Comparison of ENCODE assay signal across 8 mouse cellular contexts in genomic region chr7:81788536-81788935, GRCm38 (mm10). TPM values are rescaled to one million over a fixed set of nuclear protein-coding genes. Genes with fewer than 3 reads are reported as not detected.
DNase-seq lines count a peak whose midpoint lies in the region; ATAC-seq and TF ChIP-seq lines count a peak whose summit lies in the region.

No protein-coding gene starts in this region.

- no peaks in the 10 kb centered on the region for H3K4me1 ChIP-seq in ES-Bruce4 (ENCODE audit: control insufficient read depth, insufficient read depth, low read length)
- peaks cover 12% of the 10 kb centered on the region for H3K4me1 ChIP-seq in heart, embryonic 12.5 days (replicated peaks)
- peaks cover 10% of the 10 kb centered on the region for H3K4me1 ChIP-seq in limb, embryonic 13.5 days
- H3K4me1 ChIP-seq in neural tube, embryonic 14.5 days (ENCODE audit: control insufficient read depth, insufficient read depth, low read length): peaks cover 14% of the 10 kb centered on the region

- no peaks in the 10 kb centered on the region for H3K27me3 ChIP-seq in ES-Bruce4 (ENCODE audit: control insufficient read depth, insufficient read depth, low read length, poor library complexity, severe bottlenecking)
- no peaks in the 10 kb centered on the region for H3K27me3 ChIP-seq in heart, embryonic 12.5 days (replicated peaks)
- no peaks in the 10 kb centered on the region for H3K27me3 ChIP-seq in limb, embryonic 13.5 days
- no peaks in the 10 kb centered on the region for H3K27me3 ChIP-seq in neural tube, embryonic 14.5 days (ENCODE audit: control insufficient read depth, insufficient read depth, low read length)

- peak overlapping the region; percentile 28 for H3K9ac ChIP-seq in ES-Bruce4 (ENCODE audit: low read depth, poor library complexity, severe bottlenecking)
- peak overlapping the region; percentile 80 for H3K9ac ChIP-seq in heart, embryonic 12.5 days
- peak overlapping the region; percentile 76 for H3K9ac ChIP-seq in limb, embryonic 13.5 days
- H3K9ac ChIP-seq in neural tube, embryonic 14.5 days (replicated peaks; ENCODE audit: low read depth, low read length): peak overlapping the region; percentile 60

- intact Hi-C loops in heart, postnatal 25 days (cut with DNase I): loop anchor here (2.0 to 10.0 kb wide), 5 partner anchors 24 to 486 kb away; partner anchors contain the start of genes Btbd1 and Hdgfl3

- peak overlapping the region; percentile 48 for H3K27ac ChIP-seq in ES-Bruce4 (ENCODE audit: insufficient read depth, low read length)
- H3K27ac ChIP-seq in heart, embryonic 12.5 days (ENCODE audit: poor library complexity, severe bottlenecking): peak overlapping the region; percentile 97
- peak overlapping the region; percentile 97 for H3K27ac ChIP-seq in limb, embryonic 13.5 days
- H3K27ac ChIP-seq in neural tube, embryonic 14.5 days (ENCODE audit: low read depth, low read length): peak overlapping the region; percentile 95

- peak overlapping the region; percentile 76 for H3K4me3 ChIP-seq in ES-Bruce4 (ENCODE audit: low read depth, low read length)
- peak overlapping the region; percentile 67 for H3K4me3 ChIP-seq in heart, embryonic 12.5 days
- peak overlapping the region; percentile 72 for H3K4me3 ChIP-seq in limb, embryonic 13.5 days
- H3K4me3 ChIP-seq in neural tube, embryonic 14.5 days (ENCODE audit: low read depth, low read length): peak overlapping the region; percentile 41

- no peaks in the 10 kb centered on the region for H3K9me3 ChIP-seq in ES-Bruce4 (replicated peaks; ENCODE audit: control insufficient read depth, insufficient read depth, low read length, poor library complexity, severe bottlenecking)
- no peaks in the 10 kb centered on the region for H3K9me3 ChIP-seq in heart, embryonic 12.5 days (replicated peaks)
- H3K9me3 ChIP-seq in limb, embryonic 13.5 days: no peaks in the 10 kb centered on the region
- no peaks in the 10 kb centered on the region for H3K9me3 ChIP-seq in neural tube, embryonic 14.5 days (ENCODE audit: control insufficient read depth, low read length)

- DNase-seq in heart, adult 8-10 months (ENCODE audit: low spot score): peak; percentile 7
- no peak for DNase-seq in heart, postnatal 25 days (ENCODE audit: low spot score)
- peak; percentile 45 for DNase-seq in cerebellum, adult 9-11 months
- DNase-seq in layer of hippocampus, adult 11-12 months (ENCODE audit: low spot score): no peak

- peak overlapping the region; percentile 77 for H3K4me2 ChIP-seq in heart, embryonic 12.5 days
- H3K4me2 ChIP-seq in limb, embryonic 13.5 days (replicated peaks): peak overlapping the region; percentile 78
- peak overlapping the region; percentile 90 for H3K4me2 ChIP-seq in neural tube, embryonic 14.5 days (ENCODE audit: low read depth, low read length)

- peak; percentile 59; the same call in 1 of the 2 replicates for ATAC-seq in heart, embryonic 12.5 days (ENCODE audit: insufficient number of reproducible peaks, low FRiP score)
- ATAC-seq in limb, embryonic 13.5 days (ENCODE audit: low FRiP score, low read depth): no peak
- peak; percentile 63 for ATAC-seq in neural tube, embryonic 14.5 days (ENCODE audit: low read depth)

- no peak for TF ChIP-seq EP300 in ES-Bruce4 (IDR thresholded peaks at IDR 0.05; ENCODE audit: insufficient read depth, low read depth, low read length)

- no peak for TF ChIP-seq CTCF in ES-Bruce4 (IDR thresholded peaks at IDR 0.05; ENCODE audit: low read depth, low read length)

- 6% methylated on average over 5 of the region's 5 CpGs for WGBS in heart, embryonic 12.5 days
- 4% methylated on average over 5 of the region's 5 CpGs for WGBS in limb, embryonic 13.5 days
- WGBS in neural tube, embryonic 14.5 days: 2% methylated on average over 5 of the region's 5 CpGs

- TF ChIP-seq POLR2A in ES-Bruce4 (IDR thresholded peaks at IDR 0.05; ENCODE audit: insufficient read depth, low read length): no peak

- no peaks in the 10 kb centered on the region for H3K36me3 ChIP-seq in ES-Bruce4 (ENCODE audit: control insufficient read depth, insufficient read depth, low read length, poor library complexity, severe bottlenecking)
- H3K36me3 ChIP-seq in heart, embryonic 12.5 days: peaks cover 39% of the 10 kb centered on the region
- H3K36me3 ChIP-seq in limb, embryonic 13.5 days: peaks cover 27% of the 10 kb centered on the region
- peaks cover 9% of the 10 kb centered on the region; the same call in 1 of the 2 replicates for H3K36me3 ChIP-seq in neural tube, embryonic 14.5 days (ENCODE audit: control insufficient read depth, insufficient read depth, low read length)

RNA-seq across cellular contexts. Expression of gene 3110040N11Rik, which starts 0.7 kb away (rescaled TPM):
- 10 to 100 TPM; 29.1 to 34.0 (median 32.1) TPM for total RNA-seq in heart, adult 8-10 months (2022)
- 10 to 100 TPM; 21.8 to 28.5 TPM for total RNA-seq in heart, postnatal 25 days (2021)
- 32.6 and 34.0 TPM in 2 replicates for polyA plus RNA-seq in ES-Bruce4 (2011; ENCODE audit: insufficient read depth, insufficient read length, low read depth, missing spikeins)
- polyA plus RNA-seq in heart, embryonic 12.5 days (2016; fragmentation: Nextera tagmentation; extraction: Ambion mirVana): 36.8 and 37.5 TPM in 2 replicates
- polyA plus RNA-seq in limb, embryonic 13.5 days (2015; fragmentation: Nextera tagmentation; extraction: Ambion mirVana): 57.3 and 62.4 TPM in 2 replicates
- 45.3 and 55.4 TPM in 2 replicates for polyA plus RNA-seq in neural tube, embryonic 14.5 days (2014; fragmentation: Nextera tagmentation; extraction: Ambion mirVana)

RNA-seq across cellular contexts. Expression of gene Ramac, which starts 25.8 kb away (rescaled TPM):
- total RNA-seq in heart, adult 8-10 months (2022): 10 to 100 TPM; 24.8 to 28.8 (median 25.8) TPM
- 10 to 100 TPM; 30.0 to 31.1 TPM for total RNA-seq in heart, postnatal 25 days (2021)
- polyA plus RNA-seq in ES-Bruce4 (2011; ENCODE audit: insufficient read depth, insufficient read length, low read depth, missing spikeins): 40.6 and 42.8 TPM in 2 replicates
- 82.4 and 84.5 TPM in 2 replicates for polyA plus RNA-seq in heart, embryonic 12.5 days (2016; fragmentation: Nextera tagmentation; extraction: Ambion mirVana)
- 118 and 124 TPM in 2 replicates for polyA plus RNA-seq in limb, embryonic 13.5 days (2015; fragmentation: Nextera tagmentation; extraction: Ambion mirVana)
- 123 and 134 TPM in 2 replicates for polyA plus RNA-seq in neural tube, embryonic 14.5 days (2014; fragmentation: Nextera tagmentation; extraction: Ambion mirVana)

RNA-seq across cellular contexts. Expression of gene Btbd1, which starts 40.7 kb away (rescaled TPM):
- 100 to 1,000 TPM; 134 to 162 (median 154) TPM for total RNA-seq in heart, adult 8-10 months (2022)
- 100 to 1,000 TPM; 121 to 134 TPM for total RNA-seq in heart, postnatal 25 days (2021)
- polyA plus RNA-seq in ES-Bruce4 (2011; ENCODE audit: insufficient read depth, insufficient read length, low read depth, missing spikeins): 150 and 152 TPM in 2 replicates
- 111 and 114 TPM in 2 replicates for polyA plus RNA-seq in heart, embryonic 12.5 days (2016; fragmentation: Nextera tagmentation; extraction: Ambion mirVana)
- polyA plus RNA-seq in limb, embryonic 13.5 days (2015; fragmentation: Nextera tagmentation; extraction: Ambion mirVana): 65.9 and 72.8 TPM in 2 replicates
- polyA plus RNA-seq in neural tube, embryonic 14.5 days (2014; fragmentation: Nextera tagmentation; extraction: Ambion mirVana): 137 and 144 TPM in 2 replicates

Comparison
In these comparisons a context has a peak if more than half of its experiments do, and no peak if none do; other contexts are left out.
1. DNase-seq: peak in heart, adult 8-10 months (single experiment) and cerebellum, adult 9-11 months (single experiment); none in heart, postnatal 25 days (single experiment) and layer of hippocampus, adult 11-12 months (single experiment).
2. H3K9ac ChIP-seq: peak in every context shown above with its lines; median percentile 80 in heart, embryonic 12.5 days; 76 in limb, embryonic 13.5 days; 60 in neural tube, embryonic 14.5 days; 28 in ES-Bruce4.
3. Peak in every context shown above with its lines, with median percentiles within 50 percentile points of each other: H3K27ac ChIP-seq, H3K4me3 ChIP-seq and H3K4me2 ChIP-seq.